Mouse (Mus musculus) G1E (cell line): Measurements from ENCODE around the gene Opn5. TPM values are rescaled to one million over a fixed set of nuclear protein-coding genes. Genes with fewer than 3 reads are reported as not detected.

Experiments used
- ATAC-seq: 2 replicates; pipeline ENCODE4 v1.8.0; 2016; ENCODE audit warnings: mild to moderate bottlenecking; ENCODE audit not compliant: insufficient number of reproducible peaks, poor library complexity, low FRiP score, severe bottlenecking; ENCODE audit errors: extremely low read depth
- DNase-seq: peaks from one replicate; pipeline ENCODE4 v3.0.0; 2012; ENCODE audit warnings: low spot score
- H3K27me3 ChIP-seq: 2 replicates; pipeline ENCODE4 v1.6.1; 2012; ENCODE audit warnings: mild to moderate bottlenecking, low read length, inconsistent platforms; ENCODE audit not compliant: insufficient read depth
- H3K36me3 ChIP-seq: replicated peaks from 2 replicates; pipeline ENCODE3; 2012; ENCODE audit warnings: mild to moderate bottlenecking, inconsistent platforms
- H3K4me1 ChIP-seq: 2 replicates; pipeline ENCODE4 v1.6.1; 2012; ENCODE audit warnings: low read depth, low read length, inconsistent platforms, mixed read lengths; ENCODE audit not compliant: insufficient read depth
- H3K4me3 ChIP-seq: 2 replicates; pipeline ENCODE4 v1.5.1; 2012; ENCODE audit warnings: low read depth, mild to moderate bottlenecking, inconsistent platforms, low read length, moderate library complexity, mixed read lengths
- H3K9me3 ChIP-seq: replicated peaks from 2 replicates; pipeline ENCODE4 v1.6.1; 2012; ENCODE audit warnings: inconsistent platforms
- CTCF ChIP-seq: IDR thresholded peaks from 2 replicates; pipeline ENCODE4 v1.5.1; 2012; ENCODE audit warnings: low read depth, low read length, inconsistent platforms, mixed read lengths
- GATA1 ChIP-seq: IDR thresholded peaks from 2 replicates; pipeline ENCODE4 v1.6.1; 2012; ENCODE audit warnings: borderline replicate concordance, low read length, inconsistent platforms, mixed read lengths
- GATA2 ChIP-seq: IDR thresholded peaks from 2 replicates; pipeline ENCODE4 v1.6.1; 2012; ENCODE audit warnings: low read depth, low read length, inconsistent platforms, borderline replicate concordance
- POLR2AphosphoS5 ChIP-seq: IDR thresholded peaks from 2 replicates; pipeline ENCODE4 v1.6.1; 2012; ENCODE audit warnings: low read depth, low read length, inconsistent platforms; ENCODE audit not compliant: insufficient replicate concordance
- TAL1 ChIP-seq: conservative IDR thresholded peaks from 2 replicates; pipeline ENCODE4 v1.6.1; 2012; ENCODE audit warnings: low read depth, low read length, inconsistent platforms, mixed read lengths
- polyA plus RNA-seq: library from polyadenylated mRNA; stranded (reverse); fragments of >175 nt; gene quantifications from 2 replicates; pipeline ENCODE4 v1.2.3, GENCODE M21; 2012
- total RNA-seq, 2 experiments: library from RNA; stranded (forward) in 1 of 2; stranded (reverse) in 1 of 2; fragments of 200-1000 nt in 1 of 2; fragments of >200 nt in 1 of 2; fragmentation: Nextera tagmentation in 1 of 2; gene quantifications; 2 replicates each; pipeline ENCODE4 v1.2.3; 2014 to 2017

Opn5 gene
- total and polyA plus RNA-seq, 3 experiments: not detected

DNA sequence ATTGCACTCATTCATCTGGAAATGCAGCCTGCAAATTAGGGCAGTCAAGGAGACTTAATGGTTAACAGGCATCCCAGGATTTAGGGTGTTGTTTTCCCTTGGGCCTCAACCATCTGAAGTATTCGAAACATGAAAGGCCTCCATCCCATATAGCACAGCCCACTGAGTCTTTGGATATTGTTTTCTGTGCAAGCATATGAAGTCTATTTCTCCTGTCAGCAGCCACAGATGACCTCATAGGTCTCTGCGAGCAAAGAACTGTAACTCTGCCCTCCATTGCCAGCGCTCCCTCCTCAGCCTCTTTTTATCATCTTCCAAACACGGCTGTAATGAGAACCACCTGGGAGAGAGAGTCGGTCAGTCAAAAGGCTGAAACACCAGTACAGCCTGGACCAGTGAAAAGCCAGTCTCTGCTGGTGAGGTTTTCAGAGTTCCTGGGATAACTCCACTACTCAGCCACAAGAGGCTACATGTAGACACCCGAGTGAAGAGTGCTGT is 34.5 kb downstream of the Opn5 start:
- Histone ChIP-seq H3K27me3 (no peaks in the 10 kb centered on the region), H3K36me3 (no peaks in the 10 kb centered on the region), H3K4me1 (no peaks in the 10 kb centered on the region), H3K9me3 (0 out of 2 replicates have a peak, but pooled peaks cover 2% of the 10 kb centered on the region), H3K4me3 (no peak overlapping the region)
- DNase-seq (no peak), ATAC-seq (no peak)
- TF ChIP-seq TAL1: no peak

DNA sequence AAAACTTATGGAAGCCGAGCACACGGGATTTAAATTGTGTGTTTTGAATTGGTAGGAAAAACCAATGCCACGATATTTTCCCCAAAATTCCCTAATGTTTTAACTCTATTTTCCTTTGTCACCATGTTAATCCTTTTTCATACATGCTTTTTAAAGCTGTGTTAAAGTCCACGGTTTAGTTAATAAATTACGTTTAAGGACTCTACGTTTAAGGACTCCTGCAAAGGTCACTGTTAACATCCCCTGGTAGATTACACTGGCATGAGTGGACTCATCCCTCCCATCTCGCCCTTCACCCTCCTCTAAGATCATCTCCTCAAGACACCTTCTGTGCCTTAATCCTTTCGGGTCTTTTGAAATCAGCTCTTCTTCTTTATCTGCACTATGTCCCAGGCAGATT is 37.4 kb downstream of the Opn5 start:
- Histone ChIP-seq H3K9me3 (0 out of 2 replicates have a peak, but pooled peaks cover 5% of the 10 kb centered on the region), H3K4me3 (no peak overlapping the region), H3K4me1 (no peaks in the 10 kb centered on the region), H3K27me3 (no peaks in the 10 kb centered on the region), H3K36me3 (no peaks in the 10 kb centered on the region)
- no peak for ATAC-seq
- no peak for DNase-seq
- no peak for TF ChIP-seq POLR2AphosphoS5
- no peak for TF ChIP-seq GATA2
- TF ChIP-seq CTCF: no peak
- TF ChIP-seq TAL1: no peak
- TF ChIP-seq GATA1: no peak

- Histone ChIP-seq H3K27me3 (no peaks in the 10 kb centered on the region), H3K9me3 (peaks cover 2% of the 10 kb centered on the region; the same call in 1 of the 2 replicates), H3K4me1 (no peaks in the 10 kb centered on the region), H3K36me3 (no peaks in the 10 kb centered on the region), H3K4me3 (no peak overlapping the region)
- TF ChIP-seq GATA1 (no peak), POLR2AphosphoS5 (no peak), TAL1 (no peak), CTCF (no peak), GATA2 (no peak)
- DNase-seq: no peak
- no peak; the same call in 1 of the 2 replicates for ATAC-seq
Observed at GRCm38 (mm10) chr17:42549578-42549977, 61.6 kb downstream of the Opn5 start.

- ATAC-seq: no peak
- Histone ChIP-seq H3K36me3 (no peaks in the 10 kb centered on the region), H3K9me3 (peaks cover 4% of the 10 kb centered on the region; the same call in 1 of the 2 replicates), H3K4me3 (no peak overlapping the region), H3K4me1 (no peaks in the 10 kb centered on the region), H3K27me3 (no peaks in the 10 kb centered on the region)
- no peak for TF ChIP-seq GATA1
- no peak for TF ChIP-seq TAL1
- TF ChIP-seq CTCF: no peak
- no peak for TF ChIP-seq POLR2AphosphoS5
- no peak for TF ChIP-seq GATA2
- DNase-seq: no peak
Observed at GRCm38 (mm10) chr17:42530147-42530546, 81.0 kb downstream of the Opn5 start.

DNA sequence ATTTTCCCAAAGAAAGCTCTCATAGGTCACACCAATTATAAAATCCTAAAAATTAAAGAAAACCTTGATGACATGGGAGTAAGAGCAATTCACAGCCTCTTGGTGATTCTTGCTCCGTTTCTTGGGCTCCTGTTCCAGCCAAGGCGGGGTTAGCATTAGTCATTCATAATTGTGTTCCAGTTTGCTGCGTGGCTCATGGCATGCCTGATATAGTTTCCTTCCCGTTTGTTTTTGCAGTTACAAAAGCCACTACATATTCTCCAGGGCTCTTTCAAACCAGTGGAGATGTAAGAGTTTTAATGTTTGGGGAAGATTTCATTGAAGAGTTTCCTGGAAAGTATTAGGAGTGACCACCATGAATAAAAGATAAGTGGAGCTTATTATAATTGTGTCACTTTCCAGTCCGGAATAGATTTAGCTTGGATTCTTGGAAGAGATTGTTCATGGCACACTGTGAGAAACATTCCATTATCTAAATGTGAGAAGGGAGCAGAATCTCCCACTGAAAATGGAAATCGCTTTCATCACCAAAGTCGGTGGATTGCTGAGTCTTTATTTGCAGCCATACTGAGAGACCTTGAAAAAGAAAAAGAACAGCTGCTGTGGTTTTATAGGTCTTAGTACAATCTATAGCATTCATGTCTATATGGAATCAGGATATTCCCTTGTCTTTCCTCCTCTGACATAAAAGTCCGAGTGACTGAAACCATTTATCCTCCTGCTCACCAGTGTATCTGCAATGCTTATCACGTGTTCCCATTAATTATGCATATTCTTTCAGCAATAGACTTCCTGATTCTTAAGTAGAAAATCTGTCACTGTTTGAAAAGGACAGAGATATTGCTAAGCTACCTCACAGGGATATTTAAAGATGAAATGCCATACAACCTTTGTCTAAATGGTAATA is 101.6 kb downstream of the Opn5 start:
- Histone ChIP-seq H3K9me3 (0 out of 2 replicates have a peak, but pooled peaks cover 4% of the 10 kb centered on the region), H3K4me1 (no peaks in the 10 kb centered on the region), H3K36me3 (no peaks in the 10 kb centered on the region), H3K27me3 (no peaks in the 10 kb centered on the region), H3K4me3 (no peak overlapping the region)
- no peak for DNase-seq
- TF ChIP-seq TAL1: no peak
- no peak for TF ChIP-seq CTCF
- no peak for ATAC-seq

Other genes starting within 250 kb of the Opn5 start
- gene Adgrf4, start 80.9 kb upstream of the Opn5 start, total RNA-seq (2014; fragmentation: Nextera tagmentation): not detected in 2 replicates
- 0.06 TPM in 1 of 2 replicates, not detected in the other for gene Adgrf4, start 80.9 kb upstream of the Opn5 start, total RNA-seq (2017)
- not detected in 2 replicates for gene Adgrf4, start 80.9 kb upstream of the Opn5 start, polyA plus RNA-seq
- not detected in 2 replicates for gene Adgrf2, start 130.8 kb upstream of the Opn5 start, total RNA-seq (2014; fragmentation: Nextera tagmentation)
- gene Adgrf2, start 130.8 kb upstream of the Opn5 start, total RNA-seq (2017): 0.05 TPM in 1 of 2 replicates, not detected in the other
- not detected in 2 replicates for gene Adgrf2, start 130.8 kb upstream of the Opn5 start, polyA plus RNA-seq